Mouse (Mus musculus): ENCODE measurements around the gene Susd5.
"Not testable (repeated sequence)": the region's sequence is repeated elsewhere in the genome, so short reads cannot be mapped to it uniquely, and the experiment has no call there.

Gene Susd5

GRCm38 (mm10) chr9:114069372-114069771 is 12.4 kb downstream of the Susd5 start:
- DNase-seq (ENCODE audit: low spot score) = no peak

GRCm38 (mm10) chr9:114073681-114074080 is 16.7 kb downstream of the Susd5 start:
- no peak for DNase-seq (ENCODE audit: low spot score)

DNA sequence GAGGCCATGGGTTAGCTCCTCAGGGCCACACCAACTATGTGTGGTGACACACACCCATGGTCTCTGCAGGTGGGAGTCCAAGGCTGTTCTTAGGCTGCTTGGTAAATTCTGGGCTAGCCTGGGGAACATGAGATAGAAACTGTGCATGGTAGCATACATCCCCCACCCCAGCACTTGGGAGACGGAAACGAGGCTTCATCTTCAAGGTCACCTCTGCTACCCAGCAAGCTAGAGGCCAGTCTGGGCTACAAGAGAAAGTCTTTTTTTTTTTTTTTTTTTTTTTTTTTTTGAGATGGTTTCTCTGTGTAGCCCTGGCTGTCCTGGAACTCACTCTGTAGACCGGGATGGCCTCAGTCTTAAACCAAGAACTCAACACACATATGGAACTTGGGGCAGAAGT is 29.5 kb downstream of the Susd5 start:
- DNase-seq (ENCODE audit: low spot score) = no peak

GRCm38 (mm10) chr9:114087106-114087815 is 30.3 kb downstream of the Susd5 start:
- no peak for DNase-seq (ENCODE audit: low spot score)

- not testable (repeated sequence) for DNase-seq (ENCODE audit: low spot score)
Observed at GRCm38 (mm10) chr9:114088885-114089284, 31.9 kb downstream of the Susd5 start.

- peak; percentile 76 for DNase-seq (ENCODE audit: low spot score)
Observed at GRCm38 (mm10) chr9:114092188-114092587, 35.2 kb downstream of the Susd5 start.

GRCm38 (mm10) chr9:114094854-114095253 is 37.9 kb downstream of the Susd5 start:
- no peak for DNase-seq (ENCODE audit: low spot score)

DNA sequence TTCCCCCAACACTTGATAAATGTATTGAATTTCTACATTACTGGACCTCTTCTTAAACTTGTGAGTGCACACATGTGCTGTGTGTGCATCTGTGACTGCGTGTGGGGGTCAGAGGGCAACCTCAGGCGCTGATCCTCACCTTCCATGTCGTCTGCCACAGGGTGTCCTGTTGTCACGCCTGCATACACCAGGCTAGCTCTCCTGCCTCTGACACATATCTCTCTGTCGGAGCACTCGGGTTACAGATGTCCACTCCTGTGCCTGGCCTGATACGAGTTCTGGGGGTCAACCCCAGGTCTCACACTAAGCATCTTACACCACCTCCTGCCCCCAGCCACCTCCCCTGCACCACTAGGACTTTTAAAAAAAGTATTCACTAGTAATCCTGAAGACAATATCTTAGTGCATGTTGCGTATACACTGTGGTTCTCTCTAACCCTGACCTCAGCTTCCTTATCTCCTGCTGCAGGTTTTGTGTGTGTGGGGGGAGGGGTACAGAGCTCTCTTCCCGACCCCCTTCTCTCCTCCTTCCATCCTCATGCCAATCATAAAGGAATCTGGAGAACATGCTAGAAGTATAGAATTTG is 41.9 kb downstream of the Susd5 start:
- DNase-seq (ENCODE audit: low spot score) = no peak

- DNase-seq (ENCODE audit: low spot score) = no peak
Observed at GRCm38 (mm10) chr9:114110268-114110667, 53.3 kb downstream of the Susd5 start.

GRCm38 (mm10) chr9:114111161-114111560 is 54.2 kb downstream of the Susd5 start:
- DNase-seq (ENCODE audit: low spot score) = no peak

DNA sequence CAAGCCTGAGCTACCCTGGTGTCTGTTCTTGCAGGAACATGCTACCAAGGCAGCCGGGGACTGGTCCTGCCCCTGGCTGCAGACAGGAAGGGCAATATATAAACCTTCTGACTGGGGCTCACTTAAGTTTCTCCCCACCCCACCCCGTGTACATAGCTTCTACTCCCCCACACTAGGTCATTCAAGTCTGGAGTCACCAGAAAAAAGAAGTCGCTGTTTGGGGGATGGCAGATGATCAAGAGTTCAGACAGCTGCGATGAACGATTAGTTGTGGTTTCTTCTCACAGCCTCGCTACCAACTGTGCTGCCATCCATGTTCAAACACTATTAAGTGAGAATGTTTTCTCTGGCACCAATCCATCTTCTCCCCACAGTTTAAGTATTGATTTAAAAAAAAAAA is 55.3 kb downstream of the Susd5 start:
- DNase-seq (ENCODE audit: low spot score) = no peak

GRCm38 (mm10) chr9:114113911-114114623 is 57.1 kb downstream of the Susd5 start:
- no peak for DNase-seq (ENCODE audit: low spot score)

DNA sequence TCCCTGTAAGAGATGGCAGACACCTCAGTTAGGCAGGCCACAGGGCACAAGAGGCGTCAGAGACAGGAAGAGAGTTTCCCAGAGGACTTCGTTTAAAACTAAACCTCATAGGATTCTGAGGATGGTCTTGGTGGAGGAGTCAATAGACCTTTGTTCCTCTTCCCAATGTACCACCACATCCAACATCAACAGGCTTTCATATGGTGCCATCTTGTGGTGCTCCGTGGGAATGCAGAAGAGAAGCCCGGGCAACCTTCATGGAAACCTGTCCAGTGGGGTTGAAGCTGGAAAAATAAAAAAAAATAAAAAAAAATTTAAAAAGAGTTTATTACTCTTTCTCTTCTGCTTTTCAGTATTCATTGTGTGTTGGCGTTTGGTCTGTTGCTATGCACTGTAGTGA is 59.7 kb downstream of the Susd5 start:
- DNase-seq (ENCODE audit: low spot score) = peak; percentile 79

DNA sequence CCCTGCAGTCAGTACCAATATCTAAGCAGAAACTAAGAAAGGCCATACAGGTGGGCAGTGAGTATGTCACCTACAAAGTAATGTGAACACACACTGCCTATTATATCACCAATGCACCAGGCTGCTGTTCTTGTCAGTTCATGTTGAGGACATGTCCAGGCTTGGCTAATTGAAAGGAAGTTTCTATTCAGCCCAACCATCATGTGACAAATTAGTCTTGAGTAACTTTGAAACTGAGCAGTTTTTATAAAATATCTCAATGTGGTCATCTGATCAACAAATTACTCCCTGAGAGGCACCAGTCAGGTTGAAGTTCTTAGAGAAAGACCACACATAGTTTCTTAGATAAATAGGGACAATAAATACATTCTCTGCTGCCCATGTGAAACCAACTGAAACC is 65.9 kb downstream of the Susd5 start:
- not testable (repeated sequence) for DNase-seq (ENCODE audit: low spot score)

GRCm38 (mm10) chr9:114129273-114129835 is 72.4 kb downstream of the Susd5 start:
- not testable (repeated sequence) for DNase-seq (ENCODE audit: low spot score)

Measured in retina, embryonic 14.5 days (tissue).